Mouse (Mus musculus) kidney, postnatal 10 days (tissue): ENCODE measurements around the gene Phc2.

Source experiments
- DNase-seq: peaks from one replicate; pipeline ENCODE4 v3.0.0; 2021; ENCODE audit warnings: mixed read lengths

Gene Phc2

GRCm38 (mm10) chr4:128721061-128721648 lies 66.7 kb downstream of the Phc2 start:
- DNase-seq, result peak; percentile 69

- no peak for DNase-seq
These were observed 67.3 kb downstream of the Phc2 start for GRCm38 (mm10) chr4:128721761-128722160.

DNA sequence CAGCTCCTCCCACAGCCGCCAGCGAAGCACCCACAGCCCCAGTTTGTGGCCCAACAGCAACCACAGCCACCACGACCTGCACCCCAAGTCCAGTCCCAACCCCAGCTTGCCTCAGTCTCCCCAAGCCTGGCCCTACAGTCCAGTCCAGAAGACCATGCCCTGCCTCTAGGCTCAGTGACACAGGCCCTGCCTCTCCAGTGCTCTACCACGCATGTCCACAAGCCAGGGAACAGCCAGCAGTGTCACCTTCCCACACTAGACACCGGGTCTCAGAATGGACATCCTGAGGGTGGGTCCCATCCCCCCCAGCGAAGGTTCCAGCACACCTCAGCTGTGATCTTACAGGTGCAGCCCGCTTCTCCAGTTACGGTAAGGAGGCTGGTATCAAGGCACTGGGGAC lies 68.4 kb downstream of the Phc2 start:
- DNase-seq, result no peak

DNA sequence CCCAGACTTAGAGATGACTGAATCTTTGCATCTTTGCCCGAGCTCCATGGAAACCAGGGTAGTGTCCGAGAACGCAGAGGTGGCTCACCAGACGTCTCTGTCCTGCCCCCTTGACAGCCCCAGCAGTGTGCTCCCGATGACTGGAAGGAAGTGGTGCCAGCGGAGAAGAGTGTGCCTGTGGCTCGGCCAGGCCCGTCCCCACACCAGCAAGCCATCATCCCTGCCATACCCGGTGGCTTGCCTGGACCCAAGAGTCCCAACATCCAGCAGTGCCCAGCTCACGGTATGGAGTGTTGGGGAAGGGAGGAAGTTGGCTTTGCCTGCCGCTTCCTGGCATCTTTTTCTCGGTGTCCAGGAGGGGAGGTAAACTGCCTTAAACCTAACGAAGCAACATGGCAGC lies 68.9 kb downstream of the Phc2 start:
- DNase-seq, result no peak

- DNase-seq, result peak; percentile 38
These were observed 69.6 kb downstream of the Phc2 start for GRCm38 (mm10) chr4:128724059-128724458.

DNA sequence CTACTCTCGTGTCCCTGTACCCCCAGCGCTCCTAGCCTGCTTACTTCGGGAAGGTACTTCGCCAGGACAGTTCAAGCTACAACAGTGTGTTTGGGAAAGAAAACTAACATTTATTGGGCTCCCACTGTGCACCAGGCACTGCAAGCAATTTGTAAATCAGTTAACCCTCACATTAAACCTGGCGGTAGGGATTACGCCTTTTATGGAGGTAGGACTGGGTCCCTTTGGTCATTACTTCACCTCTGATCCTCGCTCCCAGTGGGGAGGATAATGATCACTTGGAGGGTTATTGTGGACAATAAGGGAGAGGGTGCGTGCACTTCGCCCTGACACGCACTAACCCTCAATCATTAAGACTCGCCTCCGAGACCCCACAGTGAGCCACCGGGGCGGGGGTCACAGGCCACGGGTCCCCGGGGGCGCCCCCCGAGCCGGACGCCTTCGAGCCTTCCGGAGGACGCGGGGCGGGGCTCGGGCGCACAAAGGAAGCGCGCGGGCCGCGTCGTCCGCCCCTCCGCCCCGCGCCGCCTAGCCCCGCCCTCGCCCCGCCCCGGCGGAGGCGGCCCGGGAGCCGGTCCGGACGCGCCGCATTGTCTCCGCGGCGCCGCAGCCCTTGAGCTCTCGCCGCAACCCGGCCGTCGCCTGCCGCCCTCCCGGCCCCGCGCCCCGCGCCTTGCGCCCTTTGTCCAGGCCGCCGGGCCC lies 72.7 kb downstream of the Phc2 start:
- DNase-seq, result peak; percentile 94

GRCm38 (mm10) chr4:128727721-128728430 lies 73.4 kb downstream of the Phc2 start:
- peak; percentile 76 for DNase-seq

- no peak for DNase-seq
These were observed 73.9 kb downstream of the Phc2 start for GRCm38 (mm10) chr4:128728431-128728851.

- DNase-seq, result no peak
These were observed 74.7 kb downstream of the Phc2 start for GRCm38 (mm10) chr4:128729033-128729708.

DNA sequence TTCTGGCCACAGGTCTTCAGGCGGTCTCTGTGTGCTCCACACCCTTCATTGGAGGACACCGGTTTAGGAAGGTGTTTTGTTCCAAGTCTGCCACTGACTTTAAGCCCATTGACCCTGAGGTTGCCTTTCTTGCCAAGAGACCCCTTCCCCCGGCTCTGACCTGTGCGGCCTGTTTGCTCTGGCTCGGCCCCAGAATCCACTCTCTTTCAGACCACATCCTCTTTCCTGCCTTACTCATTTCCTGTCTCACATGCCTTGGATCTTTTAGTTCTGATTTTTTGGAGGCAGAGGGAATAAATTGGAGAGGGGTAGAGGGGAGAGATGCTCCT lies 75.2 kb downstream of the Phc2 start:
- peak; percentile 76 for DNase-seq

DNA sequence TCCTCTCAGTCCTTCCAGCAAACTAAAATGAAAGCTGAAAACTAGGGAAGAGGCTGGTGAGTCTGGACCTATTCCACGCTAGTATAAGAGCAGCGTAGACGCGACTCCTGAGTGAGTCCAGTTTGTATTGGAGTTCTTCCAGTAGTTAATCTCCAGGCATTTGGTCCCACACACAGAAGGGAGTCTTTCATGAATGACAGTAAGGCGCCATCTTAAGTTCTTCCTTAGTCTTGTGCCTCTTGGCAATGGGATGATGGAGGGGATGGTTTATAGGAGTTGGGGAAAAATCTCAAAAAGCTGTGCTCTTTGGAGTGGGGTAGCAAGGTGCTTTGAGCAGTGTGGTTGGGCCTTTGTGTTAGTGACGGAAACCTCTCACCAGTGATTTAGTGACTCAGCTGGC lies 75.8 kb downstream of the Phc2 start:
- DNase-seq, result no peak

DNA sequence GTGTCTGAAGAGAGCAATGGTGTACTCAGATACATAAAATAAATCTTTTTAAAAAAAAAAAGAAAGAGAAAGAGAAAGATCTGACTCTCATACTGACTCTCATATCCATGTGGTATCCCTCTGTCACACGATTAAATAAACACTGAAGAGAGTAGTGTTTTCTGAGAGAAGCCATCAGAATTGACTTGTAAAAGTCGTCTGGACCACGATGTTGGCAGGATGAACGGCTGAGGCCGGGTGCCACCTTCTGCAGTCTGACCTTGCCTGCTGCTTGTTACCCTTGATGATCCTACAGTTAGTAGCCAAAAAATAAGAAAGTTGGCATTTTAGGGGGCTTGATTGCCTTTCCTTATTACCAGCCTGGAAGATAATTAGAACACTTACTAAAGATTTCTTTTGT lies 78.3 kb downstream of the Phc2 start:
- DNase-seq, result no peak

- DNase-seq, result no peak
These were observed 79.0 kb downstream of the Phc2 start for GRCm38 (mm10) chr4:128733496-128733895.

DNA sequence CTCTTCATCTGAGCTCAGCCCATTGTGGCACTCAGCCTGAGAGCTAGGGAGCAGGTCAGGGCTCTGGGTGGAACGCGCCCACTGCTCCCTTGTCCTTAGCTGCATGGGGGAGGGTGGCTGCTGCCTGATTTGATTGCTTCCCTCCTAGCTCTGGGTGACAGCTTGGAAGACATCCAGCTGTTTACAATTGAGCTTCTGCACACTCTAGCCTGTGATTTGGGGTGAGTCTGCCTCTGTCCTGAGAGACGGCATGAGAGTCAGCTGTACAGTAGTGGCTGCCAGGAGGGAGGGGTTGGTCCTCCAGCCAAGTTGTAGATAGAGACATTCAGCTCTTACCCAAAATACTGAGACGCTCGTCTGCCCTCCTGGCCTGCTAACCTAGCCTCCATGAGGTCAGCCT lies 79.7 kb downstream of the Phc2 start:
- peak; percentile 86 for DNase-seq

DNA sequence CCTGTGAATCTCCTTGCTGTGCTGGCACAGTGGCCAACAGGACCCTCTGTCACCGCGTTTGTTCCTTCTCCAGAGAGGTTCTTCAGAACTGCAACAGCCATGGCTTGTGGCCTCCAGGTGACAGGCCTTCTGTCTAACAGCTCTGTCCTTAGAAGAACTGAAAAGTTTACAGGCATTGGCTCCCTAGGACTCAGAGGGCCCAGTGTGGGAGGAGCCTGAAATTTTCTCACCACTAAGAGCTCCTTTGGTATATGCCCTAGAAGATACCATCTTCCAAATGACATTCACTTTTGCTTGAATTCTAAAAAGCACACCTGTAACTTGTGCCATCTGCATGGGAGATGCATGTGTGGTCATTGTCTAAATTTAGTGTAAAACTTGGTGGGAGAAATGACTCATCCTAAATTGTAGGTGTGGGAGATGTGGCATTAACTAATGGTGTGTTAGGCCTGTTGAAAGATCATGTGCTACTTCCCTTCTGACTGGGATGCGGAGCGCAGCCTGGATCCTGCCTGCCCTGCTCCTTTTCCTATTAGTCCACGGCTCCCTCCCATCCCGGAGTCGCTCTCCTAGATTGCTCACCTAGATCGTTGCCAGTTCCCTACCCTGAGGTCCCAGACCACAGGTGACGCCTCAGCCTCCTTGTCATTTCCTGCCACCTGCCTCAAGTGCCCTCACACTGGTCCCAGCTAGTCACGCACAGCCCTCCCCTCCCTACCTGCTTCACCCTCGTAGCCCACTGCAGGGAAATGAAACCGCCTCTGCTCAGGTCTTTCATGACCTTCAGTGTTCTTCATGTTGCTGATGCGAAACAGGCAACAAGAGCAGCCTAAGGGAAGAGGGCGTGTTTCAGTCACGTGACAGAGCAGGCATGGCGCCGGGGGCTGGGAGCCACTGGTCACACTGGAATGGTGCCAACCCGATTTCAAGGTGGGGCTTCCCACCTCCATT lies 80.5 kb downstream of the Phc2 start:
- peak; percentile 78 for DNase-seq

GRCm38 (mm10) chr4:128737137-128737589 lies 82.7 kb downstream of the Phc2 start:
- DNase-seq, result no peak

GRCm38 (mm10) chr4:128737825-128738610 lies 83.5 kb downstream of the Phc2 start:
- DNase-seq, result peak; percentile 57

GRCm38 (mm10) chr4:128740878-128741277 lies 86.4 kb downstream of the Phc2 start:
- no peak for DNase-seq

DNA sequence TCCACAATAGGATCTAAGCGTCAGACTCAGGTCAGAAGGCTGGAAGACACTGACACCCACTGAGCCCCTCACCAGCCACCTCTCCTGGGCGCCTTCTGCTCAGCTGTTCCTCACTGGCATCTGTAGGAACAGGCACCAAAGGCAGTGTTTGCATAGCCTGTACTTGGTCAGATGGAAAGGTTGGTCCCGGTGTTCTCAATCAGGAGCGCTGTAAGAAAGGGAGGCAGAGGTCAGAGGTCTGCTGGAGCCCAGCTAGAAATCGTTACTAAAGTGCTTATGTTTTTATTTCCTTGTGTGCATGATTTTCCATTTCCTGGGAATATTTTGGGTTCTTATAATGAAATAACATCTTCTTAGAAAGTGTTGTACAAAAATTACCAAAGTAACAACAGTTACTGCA lies 87.4 kb downstream of the Phc2 start:
- no peak for DNase-seq

GRCm38 (mm10) chr4:128742379-128742970 lies 88.0 kb downstream of the Phc2 start:
- DNase-seq, result no peak

DNA sequence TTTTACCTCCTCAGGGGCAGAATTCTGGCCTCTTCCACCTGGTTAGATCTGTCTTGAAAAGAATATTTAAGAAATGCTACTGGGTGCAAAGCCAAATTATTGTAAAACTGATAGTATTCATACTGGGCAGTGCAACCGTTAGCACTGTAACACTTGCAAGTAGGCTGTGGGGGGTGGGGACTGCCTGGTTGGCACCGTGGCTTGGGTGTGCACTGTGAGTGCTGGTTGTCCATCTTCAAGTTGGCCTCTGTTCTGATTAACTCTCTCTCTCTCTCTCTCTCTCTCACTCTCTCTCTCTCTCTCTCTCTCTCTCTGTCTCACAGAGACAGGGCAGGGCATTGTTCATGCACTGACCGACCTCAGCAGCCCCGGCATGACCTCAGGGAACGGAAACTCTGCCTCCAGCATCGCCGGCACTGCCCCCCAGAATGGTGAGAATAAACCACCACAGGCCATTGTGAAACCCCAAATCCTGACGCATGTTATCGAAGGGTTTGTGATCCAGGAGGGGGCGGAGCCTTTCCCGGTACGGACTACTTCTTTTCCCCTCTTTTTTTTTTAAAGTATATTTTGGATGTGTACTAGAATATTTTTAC lies 88.6 kb downstream of the Phc2 start:
- DNase-seq, result no peak
